Mouse (Mus musculus): ENCODE measurements around the gene Fsd1. TPM values are rescaled to one million over a fixed set of nuclear protein-coding genes. Genes with fewer than 3 reads are reported as not detected.

Fsd1 gene
- polyA plus RNA-seq, 1 experiment from 2014 or later = 123 TPM

GRCm38 (mm10) chr17:56003000-56003399, 16.7 kb downstream of the Fsd1 start:
- H3K9ac ChIP-seq = no peak overlapping the region
- H3K27me3 ChIP-seq (replicated peaks) = peaks cover 21% of the 10 kb centered on the region
- no peak overlapping the region for H3K4me2 ChIP-seq (replicated peaks)
- peaks cover 13% of the 10 kb centered on the region for H3K4me1 ChIP-seq
- H3K4me3 ChIP-seq = no peak overlapping the region
- no peaks in the 10 kb centered on the region for H3K9me3 ChIP-seq
- no peak overlapping the region for H3K27ac ChIP-seq
- ATAC-seq (ENCODE audit: low FRiP score, low read depth) = no peak
- no peaks in the 10 kb centered on the region for H3K36me3 ChIP-seq
- 76% methylated on average over 3 of the region's 3 CpGs for WGBS

- Histone ChIP-seq H3K4me1 (peaks cover 15% of the 10 kb centered on the region), H3K36me3 (no peaks in the 10 kb centered on the region), H3K9ac (0 out of 2 replicates have a peak within 1 kb of the TSS, but pooled peaks have one; percentile 6), H3K4me3 (no peak within 1 kb of the TSS), H3K9me3 (no peaks in the 10 kb centered on the region), H3K27ac (no peak within 1 kb of the TSS), H3K4me2 (replicated peaks) (no peak within 1 kb of the TSS), H3K27me3 (replicated peaks) (peaks cover 9% of the 10 kb centered on the region)
- WGBS = 58% methylated on average over 13 of the region's 13 CpGs
- ATAC-seq (ENCODE audit: low FRiP score, low read depth) = no peak
Observed at GRCm38 (mm10) chr17:56005415-56006061, 19.2 kb downstream of the Fsd1 start, which contains the start of the genes Stap2 and Mpnd. Stap2 (minus strand) TSS chr17:56005584. Mpnd (plus strand) TSS chr17:56005711.

GRCm38 (mm10) chr17:56006956-56007355, 20.6 kb downstream of the Fsd1 start:
- H3K27me3 ChIP-seq (replicated peaks) = 0 out of 2 replicates have a peak, but pooled peaks cover 4% of the 10 kb centered on the region
- peaks cover 11% of the 10 kb centered on the region for H3K36me3 ChIP-seq
- WGBS = 54% methylated on average over 10 of the region's 10 CpGs
- H3K4me1 ChIP-seq = peaks cover 24% of the 10 kb centered on the region
- H3K9ac ChIP-seq = no peak overlapping the region
- H3K9me3 ChIP-seq = no peaks in the 10 kb centered on the region
- H3K27ac ChIP-seq = no peak overlapping the region
- ATAC-seq (ENCODE audit: low FRiP score, low read depth) = no peak
- no peak overlapping the region for H3K4me2 ChIP-seq (replicated peaks)
- no peak overlapping the region for H3K4me3 ChIP-seq

- Histone ChIP-seq H3K4me3 (peak overlapping the region; percentile 20), H3K9ac (no peak overlapping the region; the same call in 1 of the 2 replicates), H3K4me2 (replicated peaks) (peak overlapping the region; percentile 93), H3K9me3 (no peaks in the 10 kb centered on the region), H3K27me3 (replicated peaks) (0 out of 2 replicates have a peak, but pooled peaks cover 3% of the 10 kb centered on the region), H3K27ac (peak overlapping the region; percentile 88), H3K4me1 (peaks cover 24% of the 10 kb centered on the region), H3K36me3 (peaks cover 18% of the 10 kb centered on the region)
- ATAC-seq (ENCODE audit: low FRiP score, low read depth) = peak; percentile 3
- 35% methylated on average over 14 of the region's 14 CpGs for WGBS
Observed at GRCm38 (mm10) chr17:56007444-56008355, 21.4 kb downstream of the Fsd1 start.

GRCm38 (mm10) chr17:56008356-56009087, 22.2 kb downstream of the Fsd1 start:
- peak; percentile 93 for ATAC-seq (ENCODE audit: low FRiP score, low read depth)
- H3K4me2 ChIP-seq (replicated peaks) = peak overlapping the region; percentile 93

GRCm38 (mm10) chr17:56009088-56009961, 23.0 kb downstream of the Fsd1 start:
- H3K27me3 ChIP-seq (replicated peaks) = no peaks in the 10 kb centered on the region
- peak overlapping the region; percentile 93 for H3K4me2 ChIP-seq (replicated peaks)
- 1% methylated on average over 62 of the region's 62 CpGs for WGBS
- H3K9ac ChIP-seq = peak overlapping the region; percentile 73
- H3K4me1 ChIP-seq = peaks cover 24% of the 10 kb centered on the region
- peak overlapping the region; percentile 68 for H3K4me3 ChIP-seq
- no peaks in the 10 kb centered on the region for H3K9me3 ChIP-seq
- peak overlapping the region; percentile 88 for H3K27ac ChIP-seq
- H3K36me3 ChIP-seq = peaks cover 33% of the 10 kb centered on the region
- ATAC-seq (ENCODE audit: low FRiP score, low read depth) = peak; percentile 89

More at GRCm38 (mm10) chr17:56008356-56009087, 22.2 kb downstream of the Fsd1 start:
- peak overlapping the region; percentile 88 for H3K27ac ChIP-seq
- H3K9ac ChIP-seq = peak overlapping the region; percentile 73
- no peaks in the 10 kb centered on the region for H3K27me3 ChIP-seq (replicated peaks)
- peak overlapping the region; percentile 68 for H3K4me3 ChIP-seq
- H3K9me3 ChIP-seq = no peaks in the 10 kb centered on the region
- peaks cover 24% of the 10 kb centered on the region for H3K36me3 ChIP-seq
- WGBS = under 1% methylated on average over 21 of the region's 21 CpGs
- peaks cover 24% of the 10 kb centered on the region for H3K4me1 ChIP-seq

- no peak for ATAC-seq (ENCODE audit: low FRiP score, low read depth)
- H3K27ac ChIP-seq = no peak overlapping the region
- H3K36me3 ChIP-seq = peaks cover 36% of the 10 kb centered on the region
- peak overlapping the region; percentile 68 for H3K4me3 ChIP-seq
- WGBS = 52% methylated on average over 2 of the region's 2 CpGs
- peaks cover 24% of the 10 kb centered on the region for H3K4me1 ChIP-seq
- H3K9ac ChIP-seq = peak overlapping the region; percentile 73
- H3K9me3 ChIP-seq = no peaks in the 10 kb centered on the region
- no peaks in the 10 kb centered on the region for H3K27me3 ChIP-seq (replicated peaks)
- H3K4me2 ChIP-seq (replicated peaks) = peak overlapping the region; percentile 93
Observed at GRCm38 (mm10) chr17:56009962-56010240, 23.6 kb downstream of the Fsd1 start.

GRCm38 (mm10) chr17:56010255-56010654, 23.9 kb downstream of the Fsd1 start:
- H3K9ac ChIP-seq = peak overlapping the region; percentile 73
- peak overlapping the region; percentile 93 for H3K4me2 ChIP-seq (replicated peaks)
- H3K27ac ChIP-seq = no peak overlapping the region
- H3K4me1 ChIP-seq = peaks cover 24% of the 10 kb centered on the region
- peak overlapping the region; percentile 68 for H3K4me3 ChIP-seq
- WGBS = 72% methylated on average over 14 of the region's 14 CpGs
- no peaks in the 10 kb centered on the region for H3K27me3 ChIP-seq (replicated peaks)
- H3K9me3 ChIP-seq = no peaks in the 10 kb centered on the region
- peaks cover 39% of the 10 kb centered on the region for H3K36me3 ChIP-seq
- ATAC-seq (ENCODE audit: low FRiP score, low read depth) = no peak

GRCm38 (mm10) chr17:56010681-56011080, 24.4 kb downstream of the Fsd1 start:
- H3K9me3 ChIP-seq = no peaks in the 10 kb centered on the region
- no peak for ATAC-seq (ENCODE audit: low FRiP score, low read depth)
- no peak overlapping the region for H3K27ac ChIP-seq
- WGBS = 10% methylated on average over 9 of the region's 9 CpGs
- peak overlapping the region; percentile 93 for H3K4me2 ChIP-seq (replicated peaks)
- peaks cover 43% of the 10 kb centered on the region for H3K36me3 ChIP-seq
- H3K4me1 ChIP-seq = peaks cover 24% of the 10 kb centered on the region
- H3K4me3 ChIP-seq = 0 out of 2 replicates have a peak overlapping the region, but pooled peaks have one; percentile 68
- H3K9ac ChIP-seq = peak overlapping the region; percentile 73
- H3K27me3 ChIP-seq (replicated peaks) = no peaks in the 10 kb centered on the region

- Histone ChIP-seq H3K9ac (peak overlapping the region; percentile 5; the same call in 1 of the 2 replicates), H3K4me2 (replicated peaks) (peak overlapping the region; percentile 93), H3K27ac (no peak overlapping the region), H3K36me3 (peaks cover 51% of the 10 kb centered on the region), H3K4me3 (no peak overlapping the region), H3K4me1 (peaks cover 24% of the 10 kb centered on the region), H3K9me3 (no peaks in the 10 kb centered on the region), H3K27me3 (replicated peaks) (no peaks in the 10 kb centered on the region)
- 87% methylated on average over 7 of the region's 7 CpGs for WGBS
- no peak for ATAC-seq (ENCODE audit: low FRiP score, low read depth)
Observed at GRCm38 (mm10) chr17:56011441-56011840, 25.1 kb downstream of the Fsd1 start.

GRCm38 (mm10) chr17:56015293-56015692, 29.0 kb downstream of the Fsd1 start:
- ATAC-seq (ENCODE audit: low FRiP score, low read depth) = no peak
- Histone ChIP-seq H3K27ac (no peak overlapping the region), H3K36me3 (peaks cover 87% of the 10 kb centered on the region), H3K4me1 (peaks cover 12% of the 10 kb centered on the region), H3K4me3 (no peak overlapping the region), H3K9me3 (no peaks in the 10 kb centered on the region), H3K4me2 (replicated peaks) (no peak overlapping the region), H3K9ac (no peak overlapping the region), H3K27me3 (replicated peaks) (no peaks in the 10 kb centered on the region)
- WGBS = 96% methylated on average over 9 of the region's 9 CpGs
